Mouse (Mus musculus) macrophage (primary cell): ENCODE data around the gene Krt81. TPM values are rescaled to one million over a fixed set of nuclear protein-coding genes. Genes with fewer than 3 reads are reported as not detected.

Experiments used
- H3K27ac ChIP-seq: fragments of 350-480 bp; formaldehyde crosslinking; 2 replicates; pipeline ENCODE4 v1.9.0; 2021
- H3K36me3 ChIP-seq: fragments of 350-480 bp; formaldehyde crosslinking; 2 replicates; pipeline ENCODE4 v1.9.0; 2021; ENCODE audit errors: inconsistent target
- H3K4me3 ChIP-seq: fragments of 350-480 bp; formaldehyde crosslinking; 2 replicates; pipeline ENCODE4 v1.9.0; 2021; ENCODE audit errors: inconsistent target
- H3K79me2 ChIP-seq: fragments of 350-480 bp; formaldehyde crosslinking; 2 replicates; pipeline ENCODE4 v1.9.0; 2021; ENCODE audit errors: inconsistent target
- WGBS: methylation state at CpG from one replicate; pipeline ENCODE4 v1.1.7; 2026; ENCODE audit warnings: inconsistent platforms; ENCODE audit not compliant: missing documents; 5-methylcytosine and 5-hydroxymethylcytosine counted together
- polyA plus RNA-seq: library from polyadenylated mRNA; stranded (reverse); fragments of 250-400 nt; gene quantifications from 3 replicates; pipeline ENCODE4 v1.2.4, GENCODE M21; 2018; ENCODE audit warnings: inconsistent platforms
- total RNA-seq, 78 experiments: library from RNA; depleted of rRNA; stranded (reverse); fragments of 250-400 nt; gene quantifications; 1 replicate in 9 of 78; 2 replicates in 24 of 78; 3 replicates in 43 of 78; 4 replicates in 2 of 78; pipeline ENCODE4 v1.2.4; 2018; ENCODE audit warnings: inconsistent platforms in 56 of 78

The Krt81 gene
- total RNA-seq (2018; cell fraction: chromatin; rRNA removed) = not detected
- total RNA-seq (2018; cell fraction: cytosol; rRNA removed) = not detected
- total RNA-seq (2018; cell fraction: nucleus; rRNA removed) = not detected
- not detected in 3 replicates for polyA plus RNA-seq

DNA sequence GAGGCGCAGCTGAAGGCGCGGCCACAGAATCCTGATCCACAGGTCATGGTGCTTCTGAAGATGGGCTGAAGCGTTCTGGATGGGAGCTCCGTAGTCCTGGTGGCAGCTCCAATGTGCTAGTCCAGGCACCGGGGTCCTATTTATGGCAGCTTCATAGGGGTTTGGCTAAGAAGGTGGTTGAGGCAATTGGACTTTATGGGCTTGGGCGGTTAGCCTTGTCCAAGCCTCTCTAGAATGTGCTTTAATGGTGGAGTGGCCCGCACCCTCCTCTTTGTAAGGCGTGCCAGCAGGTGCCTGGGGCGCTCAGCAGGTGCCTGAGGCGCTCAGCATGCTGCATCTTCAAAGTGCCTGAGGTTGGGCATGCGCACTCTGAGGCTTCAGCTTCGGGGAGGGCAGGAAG, at the start of gene Krt81:
Krt81 (minus strand) TSS at position 101 of the 400 bp plus-strand sequence.
- WGBS = 84% methylated on average over 12 of the region's 13 CpGs
- no peaks in the 10 kb centered on the region for H3K36me3 ChIP-seq
- H3K4me3 ChIP-seq = no peak within 1 kb of the TSS
- H3K79me2 ChIP-seq = no peaks in the 10 kb centered on the region
- H3K27ac ChIP-seq = no peak within 1 kb of the TSS

DNA sequence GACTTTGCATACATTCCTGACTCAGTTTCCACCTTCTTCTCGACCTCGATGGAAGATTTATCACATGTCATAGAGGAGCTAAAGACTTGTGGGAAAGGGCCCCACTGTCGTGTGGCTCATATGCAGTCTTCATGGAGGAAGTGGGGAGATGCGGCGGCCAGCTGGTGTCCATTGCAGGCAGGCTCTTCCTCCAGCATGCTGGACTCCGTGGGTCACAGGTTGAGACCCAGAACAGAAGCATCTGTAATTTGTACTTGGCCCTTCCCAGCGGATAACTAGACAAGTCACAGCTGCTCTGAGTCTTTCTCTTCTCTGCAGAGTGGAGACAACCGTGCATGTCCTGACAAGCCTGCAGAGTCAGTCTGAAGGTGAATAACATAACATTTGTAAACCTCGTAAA, 44.7 kb upstream of the Krt81 start:
- H3K4me3 ChIP-seq = no peak overlapping the region
- no peak overlapping the region for H3K27ac ChIP-seq
- H3K79me2 ChIP-seq = no peaks in the 10 kb centered on the region
- WGBS = 78% methylated on average over 9 of the region's 9 CpGs
- H3K36me3 ChIP-seq = no peaks in the 10 kb centered on the region

GRCm38 (mm10) chr15:101506896-101507758, 43.6 kb upstream of the Krt81 start:
- Histone ChIP-seq H3K4me3 (no peak overlapping the region), H3K79me2 (no peaks in the 10 kb centered on the region), H3K27ac (no peak overlapping the region), H3K36me3 (no peaks in the 10 kb centered on the region)
- 65% methylated on average over 14 of the region's 14 CpGs for WGBS

GRCm38 (mm10) chr15:101497181-101497580, 33.6 kb upstream of the Krt81 start:
- no peak overlapping the region for H3K4me3 ChIP-seq
- H3K27ac ChIP-seq = no peak overlapping the region
- H3K79me2 ChIP-seq = no peaks in the 10 kb centered on the region
- 92% methylated on average over 2 of the region's 2 CpGs for WGBS
- no peaks in the 10 kb centered on the region for H3K36me3 ChIP-seq

- H3K36me3 ChIP-seq = no peaks in the 10 kb centered on the region
- 93% methylated on average over 8 of the region's 8 CpGs for WGBS
- H3K27ac ChIP-seq = no peak overlapping the region
- H3K79me2 ChIP-seq = no peaks in the 10 kb centered on the region
- H3K4me3 ChIP-seq = no peak overlapping the region
Observed at GRCm38 (mm10) chr15:101495266-101495665, 31.7 kb upstream of the Krt81 start.

GRCm38 (mm10) chr15:101494203-101494602, 30.7 kb upstream of the Krt81 start:
- 71% methylated on average over 1 of the region's 1 CpGs for WGBS
- Histone ChIP-seq H3K27ac (no peak overlapping the region), H3K79me2 (no peaks in the 10 kb centered on the region), H3K36me3 (no peaks in the 10 kb centered on the region), H3K4me3 (no peak overlapping the region)

GRCm38 (mm10) chr15:101493713-101494112, 30.2 kb upstream of the Krt81 start:
- Histone ChIP-seq H3K27ac (no peak overlapping the region), H3K36me3 (no peaks in the 10 kb centered on the region), H3K79me2 (no peaks in the 10 kb centered on the region), H3K4me3 (no peak overlapping the region)
- WGBS = 93% methylated on average over 6 of the region's 6 CpGs

DNA sequence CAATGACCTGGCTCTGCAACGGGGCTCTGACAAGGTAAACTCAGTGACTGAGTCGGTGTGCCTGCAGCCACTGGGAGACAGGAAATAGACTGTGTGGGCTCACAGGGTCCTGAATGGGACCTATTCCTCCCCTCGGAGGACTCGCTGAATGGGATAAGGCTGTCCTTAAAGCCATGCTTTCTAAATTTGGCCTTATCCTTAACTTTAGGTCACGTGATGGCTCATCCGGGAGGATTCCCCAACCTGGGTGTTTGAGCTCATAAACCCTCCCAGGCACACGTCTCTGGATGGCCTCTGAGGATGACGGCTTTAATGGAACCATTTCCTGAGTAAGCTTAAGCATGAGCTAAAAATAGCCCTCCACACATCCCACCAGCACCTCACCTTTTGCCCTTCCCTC, 29.2 kb upstream of the Krt81 start:
- Histone ChIP-seq H3K4me3 (no peak overlapping the region), H3K36me3 (no peaks in the 10 kb centered on the region), H3K27ac (no peak overlapping the region), H3K79me2 (no peaks in the 10 kb centered on the region)
- WGBS = 56% methylated on average over 8 of the region's 8 CpGs

DNA sequence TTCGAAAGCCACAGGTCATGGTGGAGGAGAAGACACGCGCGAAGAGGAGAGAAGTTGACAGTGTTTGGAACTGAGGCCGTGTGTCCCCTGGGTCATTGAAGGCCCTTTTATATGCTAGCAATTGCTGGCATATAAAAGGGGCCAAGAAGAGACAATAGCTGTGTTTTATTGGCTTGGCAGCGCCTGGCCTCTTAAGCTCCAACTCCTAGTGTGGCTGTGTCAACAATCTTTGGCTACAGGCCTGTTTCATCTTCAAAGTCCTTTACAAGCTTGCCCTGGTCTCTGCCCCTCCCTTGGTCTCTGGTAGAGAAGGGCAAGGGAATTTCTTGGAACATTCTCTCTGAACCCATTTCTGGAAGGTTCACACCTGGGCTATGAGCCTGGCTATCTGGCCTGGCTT, 27.9 kb upstream of the Krt81 start, which contains the start of gene Krt83:
Krt83 (minus strand) TSS at position 82 of the 400 bp plus-strand sequence.
- 91% methylated on average over 6 of the region's 6 CpGs for WGBS
- Histone ChIP-seq H3K79me2 (no peaks in the 10 kb centered on the region), H3K4me3 (no peak within 1 kb of the TSS), H3K36me3 (no peaks in the 10 kb centered on the region), H3K27ac (no peak within 1 kb of the TSS)

GRCm38 (mm10) chr15:101485911-101486635, 22.5 kb upstream of the Krt81 start:
- Histone ChIP-seq H3K4me3 (no peak overlapping the region), H3K79me2 (no peaks in the 10 kb centered on the region), H3K36me3 (no peaks in the 10 kb centered on the region), H3K27ac (no peak overlapping the region)
- WGBS = 43% methylated on average over 11 of the region's 11 CpGs

DNA sequence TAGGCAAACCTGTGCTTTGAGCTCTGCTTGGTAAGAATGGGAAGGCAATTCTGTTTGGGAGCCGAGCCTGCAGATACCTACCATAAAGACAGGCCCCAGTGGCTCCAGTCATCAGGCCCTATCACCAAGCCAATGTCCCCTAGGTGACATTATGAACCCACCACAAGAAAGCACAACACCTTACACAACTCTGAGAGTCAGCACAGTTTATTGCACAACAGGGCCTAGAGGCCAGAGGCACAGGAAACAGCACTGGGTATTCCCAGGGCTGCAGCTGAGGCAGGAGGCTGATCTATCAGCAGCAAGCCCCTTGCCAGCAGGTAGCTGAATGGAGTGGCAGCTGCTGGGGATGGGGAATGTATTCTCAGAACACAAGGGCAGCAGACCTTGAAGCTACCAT, 21.4 kb upstream of the Krt81 start:
- no peak overlapping the region for H3K27ac ChIP-seq

GRCm38 (mm10) chr15:101483646-101484045, 20.1 kb upstream of the Krt81 start:
- H3K4me3 ChIP-seq = no peak overlapping the region
- 88% methylated on average over 1 of the region's 1 CpGs for WGBS

More for the DNA sequence above, 21.4 kb upstream of the Krt81 start:
- Histone ChIP-seq H3K4me3 (no peak overlapping the region), H3K36me3 (no peaks in the 10 kb centered on the region), H3K79me2 (no peaks in the 10 kb centered on the region)
- WGBS = 73% methylated on average over 1 of the region's 1 CpGs

DNA sequence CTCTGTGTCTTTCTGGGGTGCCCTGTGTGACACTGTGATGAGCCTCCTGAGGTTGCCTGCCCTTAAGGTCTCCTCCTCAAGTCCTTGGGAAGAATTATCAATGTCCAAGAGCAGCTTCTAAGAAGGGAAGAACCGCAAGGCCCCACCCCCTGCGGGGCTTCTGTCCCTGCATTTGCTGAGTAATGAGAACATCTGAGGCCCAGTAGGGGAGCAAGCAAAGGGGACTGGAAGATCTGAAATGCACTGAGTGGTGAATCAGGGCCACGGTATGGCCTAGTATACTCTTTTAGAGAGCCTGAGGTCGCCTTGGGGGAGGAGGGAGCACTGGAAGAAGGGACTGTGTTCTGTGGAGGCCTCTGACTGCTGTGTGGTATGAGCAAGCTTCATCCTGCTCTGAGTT, 18.5 kb upstream of the Krt81 start:
- 27% methylated on average over 4 of the region's 4 CpGs for WGBS
- no peaks in the 10 kb centered on the region for H3K79me2 ChIP-seq

More at GRCm38 (mm10) chr15:101483646-101484045, 20.1 kb upstream of the Krt81 start:
- Histone ChIP-seq H3K27ac (no peak overlapping the region), H3K79me2 (no peaks in the 10 kb centered on the region), H3K36me3 (no peaks in the 10 kb centered on the region)

DNA sequence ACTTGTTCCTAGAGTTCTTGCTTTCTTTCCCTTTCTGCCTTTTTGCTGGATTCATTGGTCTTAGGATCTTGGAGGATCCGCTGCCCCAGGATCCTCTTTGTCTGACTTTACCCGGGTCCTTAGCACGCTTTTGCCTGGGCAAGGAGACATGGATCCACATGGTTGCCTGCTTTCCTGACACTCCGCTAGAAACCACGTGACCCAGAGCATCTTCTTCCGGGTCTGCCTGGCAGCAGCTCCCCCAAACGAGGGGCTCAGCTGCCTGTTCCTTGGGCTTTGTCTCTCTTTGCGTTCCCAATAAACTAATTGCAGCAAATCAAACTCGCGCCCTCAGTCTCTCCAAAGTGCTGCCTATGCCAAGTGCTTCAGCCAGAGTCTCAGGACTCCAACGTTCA, 16.1 kb upstream of the Krt81 start:
- Histone ChIP-seq H3K79me2 (no peaks in the 10 kb centered on the region), H3K27ac (no peak overlapping the region), H3K36me3 (no peaks in the 10 kb centered on the region), H3K4me3 (no peak overlapping the region)
- WGBS = 44% methylated on average over 11 of the region's 11 CpGs

More for the DNA sequence above, 18.5 kb upstream of the Krt81 start:
- H3K4me3 ChIP-seq = no peak overlapping the region
- no peaks in the 10 kb centered on the region for H3K36me3 ChIP-seq
- H3K27ac ChIP-seq = no peak overlapping the region
